Mouse (Mus musculus): ENCODE data around the gene Cdh26.

GRCm38 (mm10) chr2:178450236-178450635, 19.9 kb downstream of the Cdh26 start:
- TF ChIP-seq GATA1 (IDR thresholded peaks at IDR 0.05; ENCODE audit: low read length): no peak
- TF ChIP-seq TAL1 (IDR thresholded peaks at IDR 0.05; ENCODE audit: low read length): no peak
